Mouse (Mus musculus) frontal cortex, postnatal 25 days (tissue): ENCODE measurements around the gene Fam207a.

Experiments used
- DNase-seq, 2 experiments: peaks; one replicate each; pipeline ENCODE4 v3.0.0; 2022; ENCODE audit warnings: low spot score in 2 of 2

The Fam207a gene

DNA sequence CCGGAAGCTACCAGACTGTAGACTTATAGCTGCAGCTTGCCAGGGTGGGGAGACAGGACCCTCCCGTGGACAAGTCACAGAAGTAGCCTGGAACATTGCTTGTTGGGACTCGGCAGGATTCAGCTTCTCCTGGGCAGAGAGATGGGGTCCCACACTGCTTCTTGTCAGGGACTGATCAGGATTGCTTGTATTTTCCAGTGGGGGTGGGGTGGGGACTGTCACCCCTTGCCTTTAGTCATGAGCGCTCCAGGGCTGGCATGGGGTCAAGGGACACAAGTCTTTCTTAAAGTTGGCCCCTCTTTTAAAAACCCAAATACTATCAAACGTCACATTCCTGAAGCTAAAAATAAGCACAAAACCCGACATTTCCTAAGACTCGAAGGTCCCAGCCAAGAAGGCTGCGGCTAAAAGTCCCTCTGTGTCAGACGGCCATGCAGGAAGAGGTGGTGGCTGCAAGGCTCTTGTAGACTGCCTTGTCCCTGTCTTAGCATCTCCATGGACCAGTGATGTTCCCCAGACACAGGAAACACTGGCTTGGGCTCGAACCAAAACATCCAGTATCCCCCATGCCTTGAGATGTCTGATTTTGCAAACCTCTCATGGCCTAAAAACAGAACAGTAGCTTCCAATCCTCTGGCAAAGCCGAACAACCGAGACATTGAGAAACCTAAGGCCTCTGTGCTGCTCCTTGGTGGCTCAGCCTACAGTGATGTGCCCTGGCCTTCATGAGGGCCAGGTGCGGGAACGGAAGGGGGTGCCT is 60.2 kb downstream of the Fam207a start:
- no peak for DNase-seq

DNA sequence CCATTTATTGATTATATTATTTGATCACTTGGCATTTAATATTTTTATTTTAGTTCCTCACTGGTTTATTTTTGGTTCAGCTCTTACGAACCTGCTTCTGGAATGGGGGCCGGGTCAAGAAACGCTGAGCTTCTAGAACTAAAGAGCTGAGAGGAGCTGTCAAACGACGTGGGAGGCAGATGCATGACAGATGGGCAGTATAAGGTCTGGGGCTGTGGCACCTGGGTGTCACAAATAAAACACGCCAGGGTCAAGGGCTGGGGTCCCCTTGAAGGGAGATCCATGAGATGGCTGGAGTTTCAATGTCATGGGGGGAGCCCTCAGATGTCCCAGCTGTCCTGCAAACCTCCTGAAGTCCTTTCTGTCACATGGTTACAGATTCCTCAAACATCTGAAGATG is 60.8 kb downstream of the Fam207a start:
- DNase-seq, result no peak

- DNase-seq, result no peak
Measured at GRCm38 (mm10) chr10:77451822-77452221, 63.8 kb downstream of the Fam207a start.

DNA sequence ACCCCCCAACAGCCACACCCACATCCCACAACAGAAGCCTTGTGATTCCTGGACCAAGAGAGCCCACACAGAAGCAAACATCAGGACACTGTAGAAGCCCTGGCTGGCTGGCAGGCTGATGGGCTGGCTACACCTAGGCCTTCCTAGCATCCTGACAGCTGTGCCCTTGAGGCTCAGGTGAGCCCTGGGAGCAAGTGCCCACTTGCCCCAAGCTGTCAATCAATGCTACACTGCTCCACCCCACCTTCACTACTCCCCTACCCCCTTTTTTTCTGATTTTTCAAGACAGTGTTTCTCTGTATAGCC is 65.5 kb downstream of the Fam207a start:
- DNase-seq, result no peak

DNA sequence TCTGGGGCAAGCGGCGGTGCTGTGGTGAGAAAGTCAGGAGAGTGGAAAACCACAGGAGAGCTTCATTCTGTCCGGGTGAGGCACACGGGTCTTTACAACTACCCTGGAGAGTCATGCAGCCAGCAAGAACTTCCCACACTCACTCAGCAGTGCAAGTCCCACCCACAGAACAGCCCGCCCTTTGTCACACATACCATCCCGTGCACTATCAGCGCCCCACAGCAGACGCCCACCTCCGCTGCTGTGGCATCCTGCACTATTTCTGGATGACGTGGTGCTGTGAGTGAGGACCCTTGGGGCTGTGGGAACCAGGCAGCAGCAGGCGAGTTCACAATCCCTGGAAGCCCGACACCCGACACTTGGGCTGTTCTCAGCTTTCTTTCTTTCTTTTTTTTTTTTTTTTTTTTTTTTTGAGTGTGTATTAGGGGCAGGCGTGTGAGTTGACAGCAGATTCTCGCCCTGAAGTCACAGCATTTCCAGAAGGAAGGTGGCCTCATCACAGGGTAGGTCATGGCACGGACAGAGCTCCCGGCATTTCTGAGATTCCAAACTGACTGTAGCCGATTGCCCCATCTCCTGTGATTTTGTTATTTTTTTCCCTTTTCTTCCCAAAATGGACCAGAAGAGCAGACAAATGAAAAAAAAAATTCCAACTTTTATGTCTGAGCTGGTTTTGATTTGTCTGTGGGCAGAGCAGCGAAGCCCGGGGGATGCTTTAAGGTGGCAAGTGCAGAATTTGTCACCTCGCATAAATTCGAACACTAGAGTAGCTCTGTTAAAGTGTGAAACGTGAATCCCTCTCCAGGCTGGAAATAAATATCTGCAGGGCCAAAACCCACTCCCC is 66.0 kb downstream of the Fam207a start:
- DNase-seq, result no peak

GRCm38 (mm10) chr10:77448698-77449247 is 66.8 kb downstream of the Fam207a start:
- DNase-seq, result no peak

DNA sequence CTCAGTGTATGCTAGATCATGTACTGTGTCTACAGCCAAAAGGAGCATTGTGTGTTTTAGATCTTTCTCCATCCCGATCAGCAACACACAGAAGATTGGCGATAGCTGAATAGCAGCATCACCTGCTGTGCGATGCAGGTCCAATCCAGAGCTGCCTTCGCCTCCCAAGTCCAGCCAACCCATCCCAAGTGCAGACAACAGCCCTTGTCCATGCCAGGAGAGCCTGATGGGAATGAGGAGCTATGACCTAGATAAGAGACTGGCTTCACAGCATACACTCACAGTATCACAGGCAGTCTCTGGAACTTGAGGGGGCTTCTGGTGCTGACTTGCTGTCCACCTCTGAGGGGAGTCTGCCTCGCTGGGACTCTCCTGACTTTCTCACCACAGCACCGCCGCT is 67.4 kb downstream of the Fam207a start:
- DNase-seq, result no peak

GRCm38 (mm10) chr10:77447755-77448154 is 67.8 kb downstream of the Fam207a start:
- DNase-seq, result no peak

GRCm38 (mm10) chr10:77442250-77442649 is 73.3 kb downstream of the Fam207a start:
- DNase-seq, result no peak

DNA sequence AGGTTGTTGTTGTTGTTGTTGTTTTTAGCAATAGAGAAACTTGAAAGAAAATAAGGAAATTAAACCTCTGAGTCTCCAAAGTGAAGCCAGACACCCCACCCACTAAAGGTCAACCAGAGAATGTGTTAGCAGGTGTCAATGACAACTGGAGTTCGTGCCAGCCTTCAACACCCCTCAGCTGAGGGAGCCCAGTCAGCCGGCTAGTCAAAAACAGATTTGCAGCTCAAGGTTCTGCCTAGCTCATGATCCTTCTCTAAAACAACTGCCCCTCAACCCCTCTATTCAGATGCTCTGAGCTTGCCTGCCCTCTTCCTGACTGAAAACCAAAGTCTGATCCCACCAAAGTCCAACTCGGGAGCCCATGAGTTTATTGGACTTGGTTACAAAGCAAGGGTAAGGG is 73.8 kb downstream of the Fam207a start:
- DNase-seq, result no peak

DNA sequence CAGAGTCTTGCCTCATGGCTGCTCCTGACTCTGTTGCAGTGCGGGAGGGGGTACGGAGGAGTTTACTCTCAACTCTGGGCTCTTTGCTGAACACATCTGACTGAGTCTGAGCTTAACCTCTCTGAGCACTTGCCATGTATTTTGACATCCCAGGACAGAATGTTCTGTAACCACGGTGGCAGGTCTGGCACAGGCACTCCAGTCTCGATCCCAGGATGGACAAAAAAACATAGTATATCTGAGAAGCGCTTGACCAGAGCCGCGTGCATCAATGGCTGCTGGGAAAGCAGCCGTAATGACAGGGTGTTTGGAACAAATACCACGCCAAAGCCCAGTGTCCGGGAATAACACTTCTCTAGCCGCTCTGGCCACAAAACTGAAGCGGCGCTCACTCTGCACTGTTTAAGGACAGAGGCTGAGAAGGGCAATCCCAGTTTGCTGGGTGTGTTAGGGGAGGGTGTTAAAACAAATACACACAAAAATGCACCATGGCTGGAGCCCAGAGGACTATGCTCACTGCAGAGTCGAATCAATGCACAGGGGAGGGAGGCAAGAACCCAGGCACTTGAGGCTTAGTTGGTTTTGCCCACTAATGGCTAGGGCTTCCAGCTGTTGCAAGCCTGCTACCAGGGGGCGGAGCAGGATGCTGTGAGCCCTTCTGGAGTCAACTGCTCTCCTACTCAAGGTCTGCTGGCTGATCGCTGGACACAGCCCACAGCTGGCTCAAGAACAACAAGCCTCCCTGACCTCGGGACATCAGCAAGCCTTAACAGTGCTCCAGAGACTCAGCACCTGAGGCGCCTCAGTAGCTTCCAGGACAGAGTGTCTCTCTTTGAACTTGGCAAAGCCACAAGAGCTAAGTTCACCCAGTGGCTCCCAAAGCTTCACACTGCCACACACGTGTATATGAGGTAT is 74.5 kb downstream of the Fam207a start:
- no peak for DNase-seq

GRCm38 (mm10) chr10:77440286-77440685 is 75.3 kb downstream of the Fam207a start:
- DNase-seq, result no peak

GRCm38 (mm10) chr10:77439026-77439425 is 76.6 kb downstream of the Fam207a start:
- DNase-seq, result no peak

- no peak for DNase-seq
Measured at GRCm38 (mm10) chr10:77438021-77438420, 77.6 kb downstream of the Fam207a start.
